Mouse (Mus musculus): ENCODE data around the gene Pdik1l. TPM values are rescaled to one million over a fixed set of nuclear protein-coding genes. Genes with fewer than 3 reads are reported as not detected.

Gene Pdik1l
- 1.9 and 4.3 TPM in 2 replicates for polyA plus RNA-seq (2012; ENCODE audit: low replicate concordance)

DNA sequence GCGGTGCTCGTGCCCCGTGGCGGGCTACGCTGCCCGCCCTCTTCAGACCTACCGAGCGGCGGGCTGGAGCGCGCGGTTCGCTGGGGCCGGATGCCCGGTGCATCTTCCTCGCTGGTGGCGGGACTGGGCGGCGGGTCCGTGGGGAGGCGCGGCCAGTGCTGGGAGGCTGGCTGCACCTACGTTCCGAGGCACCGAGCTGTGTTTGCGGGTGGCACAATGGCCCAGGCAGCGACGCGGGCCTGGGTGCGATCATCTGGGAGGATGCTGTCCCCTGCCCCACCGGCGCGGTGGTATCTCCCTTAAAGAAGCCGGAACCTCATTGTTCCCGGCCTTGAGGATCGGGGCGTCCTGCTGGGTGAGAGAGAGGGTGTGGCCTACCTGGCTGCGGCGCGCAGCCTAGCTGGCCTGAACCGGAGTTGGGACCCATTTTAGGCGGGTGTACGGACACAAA, at the start of gene Pdik1l:
Pdik1l (minus strand) TSS at position 321 of the 451 bp plus-strand sequence.

GRCm38 (mm10) chr4:134314876-134315275, 27.2 kb upstream of the Pdik1l start, which contains the start of gene Trim63:
Gene Trim63 (plus strand): TSS chr4:134315120.

GRCm38 (mm10) chr4:134253722-134254324, 33.9 kb downstream of the Pdik1l start, which contains the start of gene Grrp1:
Gene Grrp1 (minus strand): TSS chr4:134254106.

DNA sequence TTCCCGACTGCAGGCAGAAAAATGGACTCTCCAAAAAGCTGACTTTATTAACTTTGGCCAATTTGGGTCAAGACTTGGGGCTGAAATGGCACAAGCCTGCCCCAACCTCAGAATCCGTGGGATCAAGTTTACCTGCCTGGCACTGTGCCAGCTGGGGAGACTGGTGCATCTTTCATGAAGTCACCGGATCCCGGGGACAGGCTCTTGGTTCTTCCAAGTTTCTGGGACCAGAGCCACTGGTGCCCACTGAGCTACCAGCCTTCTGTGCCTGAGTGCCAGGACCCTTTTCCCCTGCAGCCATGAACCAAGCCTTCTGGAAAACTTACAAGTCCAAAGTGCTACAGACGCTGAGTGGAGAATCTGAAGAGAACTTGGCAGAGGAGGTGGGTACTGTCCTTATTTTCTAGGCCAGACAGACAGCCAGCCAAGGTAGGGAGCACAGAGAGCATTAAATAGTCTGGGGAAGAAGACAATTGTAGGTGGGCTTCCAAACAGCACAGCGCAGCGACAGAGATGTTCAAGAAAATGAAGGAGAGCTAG, 40.9 kb downstream of the Pdik1l start, which contains the start of gene Gm30191:
Gm30191 (plus strand) TSS at position 217 of the 540 bp plus-strand sequence.

DNA sequence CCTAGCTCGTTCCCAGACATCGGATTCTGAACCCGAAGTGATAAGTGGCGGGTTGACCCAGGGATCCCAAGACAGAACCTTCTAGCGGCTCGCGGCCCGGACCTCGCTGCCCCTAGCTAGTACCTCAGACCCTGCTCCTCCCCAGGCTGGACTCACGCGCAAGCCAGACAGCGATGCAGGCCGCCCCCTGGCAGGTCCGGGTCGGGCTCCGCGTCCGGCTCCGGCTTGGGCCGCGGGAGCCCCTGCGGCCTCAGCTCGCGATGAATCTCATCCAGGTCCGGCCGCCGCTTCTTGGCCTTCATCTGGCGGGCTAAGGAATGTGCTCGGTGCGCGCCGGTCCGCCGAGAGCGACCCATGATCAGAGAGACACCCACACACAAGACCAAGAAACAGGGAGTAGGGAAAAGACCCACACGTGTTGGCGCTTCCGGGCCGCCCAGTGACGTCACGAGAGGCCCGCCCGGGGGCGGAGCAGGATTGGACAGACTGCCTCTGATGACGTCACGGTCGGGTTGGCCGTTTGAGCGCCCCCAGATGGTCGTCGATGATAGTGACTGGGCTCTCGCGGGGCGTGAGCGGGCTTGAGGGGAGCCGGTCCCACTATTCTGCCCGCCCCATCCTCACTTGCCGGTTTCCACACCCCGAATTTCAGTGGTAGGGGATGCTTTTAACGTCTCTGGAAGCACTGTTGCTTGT, 42.4 kb downstream of the Pdik1l start, which contains the start of gene Zfp593:
Zfp593 (minus strand) TSS at position 445 of the 696 bp plus-strand sequence.

GRCm38 (mm10) chr4:134243516-134244250, 44.0 kb downstream of the Pdik1l start, which contains the start of gene E130218I03Rik:
Gene E130218I03Rik (plus strand): TSS chr4:134243662.

GRCm38 (mm10) chr4:134238279-134238651, 49.4 kb downstream of the Pdik1l start, which contains the start of gene Cnksr1:
Gene Cnksr1 (minus strand): TSS chr4:134238399.

GRCm38 (mm10) chr4:134227194-134227593, 60.5 kb downstream of the Pdik1l start, which contains the start of gene Catsper4:
Gene Catsper4 (minus strand): TSS chr4:134227383.

Other genes with a start within 250 kb of the Pdik1l start
- gene Zfp683, start 234.1 kb downstream of the Pdik1l start, polyA plus RNA-seq (2012; ENCODE audit: low replicate concordance), result 2.9 TPM in 2 replicates
- gene Crybg2, start 227.1 kb downstream of the Pdik1l start, polyA plus RNA-seq (2012; ENCODE audit: low replicate concordance), result 1.6 and 2.0 TPM in 2 replicates
- gene Cd52, start 192.8 kb downstream of the Pdik1l start, polyA plus RNA-seq (2012; ENCODE audit: low replicate concordance), result 340 and 2,143 TPM in 2 replicates
- 37.0 and 75.8 TPM in 2 replicates for gene Ubxn11, start 185.3 kb downstream of the Pdik1l start, polyA plus RNA-seq (2012; ENCODE audit: low replicate concordance)
- gene Sh3bgrl3, start 159.1 kb downstream of the Pdik1l start, polyA plus RNA-seq (2012; ENCODE audit: low replicate concordance), result 217 and 747 TPM in 2 replicates
- gene Cep85, start 100.8 kb downstream of the Pdik1l start, polyA plus RNA-seq (2012; ENCODE audit: low replicate concordance), result 5.6 and 26.8 TPM in 2 replicates
- not detected in 2 replicates for gene Gm7534, start 84.9 kb downstream of the Pdik1l start, polyA plus RNA-seq (2012; ENCODE audit: low replicate concordance)
- gene Catsper4, start 60.5 kb downstream of the Pdik1l start, polyA plus RNA-seq (2012; ENCODE audit: low replicate concordance), result not detected in 2 replicates
- gene Cnksr1, start 49.5 kb downstream of the Pdik1l start, polyA plus RNA-seq (2012; ENCODE audit: low replicate concordance), result 0.07 and 0.12 TPM in 2 replicates
- gene E130218I03Rik, start 44.2 kb downstream of the Pdik1l start, polyA plus RNA-seq (2012; ENCODE audit: low replicate concordance), result 0.15 TPM in 1 of 2 replicates, not detected in the other
- gene Zfp593, start 42.3 kb downstream of the Pdik1l start, polyA plus RNA-seq (2012; ENCODE audit: low replicate concordance), result 21.3 and 31.9 TPM in 2 replicates
- gene Gm30191, start 41.0 kb downstream of the Pdik1l start, polyA plus RNA-seq (2012; ENCODE audit: low replicate concordance), result not detected in 2 replicates
- 0.26 and 1.3 TPM in 2 replicates for gene Grrp1, start 33.8 kb downstream of the Pdik1l start, polyA plus RNA-seq (2012; ENCODE audit: low replicate concordance)
- not detected in 2 replicates for gene Trim63, start 27.2 kb upstream of the Pdik1l start, polyA plus RNA-seq (2012; ENCODE audit: low replicate concordance)
- 0.21 TPM in 1 of 2 replicates, not detected in the other for gene Slc30a2, start 55.3 kb upstream of the Pdik1l start, polyA plus RNA-seq (2012; ENCODE audit: low replicate concordance)
- 0.76 and 0.95 TPM in 2 replicates for gene Extl1, start 96.0 kb upstream of the Pdik1l start, polyA plus RNA-seq (2012; ENCODE audit: low replicate concordance)
- gene Pafah2, start 108.4 kb upstream of the Pdik1l start, polyA plus RNA-seq (2012; ENCODE audit: low replicate concordance), result 0.71 and 1.8 TPM in 2 replicates
- gene Stmn1, start 180.4 kb upstream of the Pdik1l start, polyA plus RNA-seq (2012; ENCODE audit: low replicate concordance), result 8.3 and 57.9 TPM in 2 replicates
- 11.4 and 19.1 TPM in 2 replicates for gene Paqr7, start 208.8 kb upstream of the Pdik1l start, polyA plus RNA-seq (2012; ENCODE audit: low replicate concordance)
- 0.17 and 0.57 TPM in 2 replicates for gene Aunip, start 223.1 kb upstream of the Pdik1l start, polyA plus RNA-seq (2012; ENCODE audit: low replicate concordance)
- 39.0 and 39.8 TPM in 2 replicates for gene Mtfr1l, start 247.5 kb upstream of the Pdik1l start, polyA plus RNA-seq (2012; ENCODE audit: low replicate concordance)

Data from hematopoietic multipotent progenitor cell, adult 10-12 weeks (in vitro differentiated cells).